Mouse (Mus musculus) pancreas, adult 10 weeks (tissue): ENCODE measurements around the gene Txndc17. TPM values are rescaled to one million over a fixed set of nuclear protein-coding genes. Genes with fewer than 3 reads are reported as not detected.

Source experiments
- polyA plus RNA-seq: library from polyadenylated mRNA; stranded (reverse); fragments of 350-450 nt; fragmentation: Illumina TruSeq; extraction: RNeasy Lipid Tissue Mini Kit (QIAGEN cat#74804); gene quantifications from one replicate; pipeline ENCODE4 v1.2.3, GENCODE M21; 2015; ENCODE audit warnings: low read depth, low replicate concordance; ENCODE audit not compliant: insufficient read depth

Txndc17 gene
- 45.2 TPM for polyA plus RNA-seq

DNA sequence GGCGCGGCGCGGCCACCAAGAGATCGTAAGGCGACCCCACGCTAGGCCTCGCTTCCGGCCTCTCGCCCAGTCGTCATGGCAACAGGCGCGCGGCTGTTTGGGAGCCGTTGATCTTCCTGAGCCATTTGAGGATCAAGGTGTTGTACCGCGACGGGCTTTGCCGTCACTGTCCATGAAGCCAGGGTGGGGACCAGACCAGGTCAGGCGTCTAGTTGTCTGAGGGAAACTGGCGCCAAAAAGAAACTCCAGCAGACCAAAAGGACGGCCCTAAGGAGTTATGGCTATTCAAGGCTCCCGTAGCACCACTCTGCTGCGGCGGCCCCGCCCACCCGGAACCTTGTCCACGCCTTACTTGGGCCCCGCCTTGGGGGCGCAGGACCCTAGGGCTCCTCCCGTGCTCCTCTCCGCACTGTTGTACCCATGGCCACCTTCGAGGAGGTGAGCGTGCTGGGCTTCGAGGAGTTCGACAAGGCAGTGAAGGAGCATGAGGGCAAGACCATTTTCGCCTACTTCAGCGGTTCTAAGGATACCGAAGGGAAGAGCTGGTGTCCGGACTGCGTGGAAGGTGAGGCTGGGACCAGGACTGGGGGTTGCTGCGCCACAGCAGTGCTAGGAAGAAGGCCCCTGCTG, at the start of gene Txndc17, which contains the start of gene 4933427D14Rik:
Gene Txndc17 (plus strand): TSS at position 344 of the 630 bp plus-strand sequence.
Gene 4933427D14Rik (minus strand): TSS at position 256 of the 630 bp plus-strand sequence.

DNA sequence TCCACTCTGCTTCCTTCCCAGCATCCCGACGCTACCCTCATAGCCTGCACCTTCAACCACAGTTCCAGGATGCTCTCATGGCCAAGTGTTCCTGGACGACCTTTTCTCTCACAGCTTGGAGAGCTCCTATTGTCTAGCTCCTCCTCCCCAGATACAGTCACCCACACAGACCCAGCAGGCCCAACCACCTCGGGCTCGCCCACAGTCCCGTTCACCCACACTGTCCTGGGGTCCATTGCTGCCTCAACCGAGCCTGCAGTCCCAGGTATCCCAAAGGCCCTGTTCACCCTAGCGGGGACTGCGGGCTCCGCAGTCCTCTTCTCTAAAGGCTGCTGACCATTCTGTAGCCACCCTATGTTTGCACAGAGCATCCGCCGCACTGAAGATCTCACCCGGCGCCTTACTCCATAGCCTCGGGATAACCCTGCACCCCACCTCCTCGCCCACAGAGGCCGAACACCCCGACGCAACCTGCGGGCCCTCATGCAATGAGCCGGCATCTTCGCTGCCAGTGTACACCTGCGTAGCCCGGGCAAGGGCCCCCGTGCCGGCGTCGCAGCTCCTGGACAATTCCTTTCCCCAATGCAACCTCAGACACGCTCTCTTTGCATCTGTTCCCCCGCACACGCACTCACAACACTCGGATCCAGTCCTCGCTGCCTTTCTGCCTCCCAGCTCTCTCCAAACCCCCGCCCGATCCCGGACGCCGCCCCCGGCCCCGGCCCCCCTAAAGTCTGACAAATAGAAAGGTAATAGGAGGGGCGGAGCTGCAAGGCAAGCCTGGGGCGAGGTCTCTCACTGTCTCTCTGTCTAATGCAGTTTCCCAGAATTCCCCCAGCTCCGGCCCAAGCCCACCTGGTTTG, 775 bp upstream of the Txndc17 start, which contains the start of gene Gm43951:
Gene Gm43951 (minus strand): TSS at position 500 of the 863 bp plus-strand sequence.

DNA sequence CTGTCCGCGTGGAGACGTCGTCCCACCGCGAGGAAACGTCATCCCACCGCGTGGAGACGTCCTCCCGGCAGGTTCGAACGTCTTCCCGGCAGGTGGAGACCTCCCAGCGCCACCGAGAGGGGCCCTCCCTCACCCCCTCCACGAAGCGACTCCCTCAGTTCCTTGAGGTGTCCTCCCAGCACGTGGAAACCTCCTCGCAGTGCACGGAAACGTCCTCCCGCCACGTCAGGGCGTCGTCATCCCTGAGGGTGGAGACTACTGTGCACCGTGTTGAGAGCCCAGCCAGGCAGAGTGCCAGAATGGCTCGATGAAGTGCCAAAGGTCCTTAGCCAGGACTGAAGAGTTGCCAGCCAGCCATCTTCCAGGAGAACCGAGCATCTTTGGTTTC, 8.1 kb downstream of the Txndc17 start, which contains the start of gene Med31:
Gene Med31 (minus strand): TSS at position 183 of the 388 bp plus-strand sequence.

Other genes starting within 250 kb of the Txndc17 start
- not detected for gene Aipl1, start 170.0 kb upstream of the Txndc17 start, polyA plus RNA-seq
- not detected for gene Pimreg, start 165.5 kb upstream of the Txndc17 start, polyA plus RNA-seq
- gene Pitpnm3, start 71.8 kb upstream of the Txndc17 start, polyA plus RNA-seq: 3.7 TPM
- gene Gm43951, start 707 bp upstream of the Txndc17 start, polyA plus RNA-seq: not detected
- gene 4933427D14Rik, start 88 bp upstream of the Txndc17 start, polyA plus RNA-seq: 3.9 TPM
- gene Med31, start 8.0 kb downstream of the Txndc17 start, polyA plus RNA-seq: 3.6 TPM
- gene Slc13a5, start 59.7 kb downstream of the Txndc17 start, polyA plus RNA-seq: not detected
- 8.9 TPM for gene Xaf1, start 94.1 kb downstream of the Txndc17 start, polyA plus RNA-seq
- not detected for gene Fbxo39, start 106.9 kb downstream of the Txndc17 start, polyA plus RNA-seq
- not detected for gene Tekt1, start 154.9 kb downstream of the Txndc17 start, polyA plus RNA-seq
- 3.6 TPM for gene Smtnl2, start 204.2 kb downstream of the Txndc17 start, polyA plus RNA-seq
- 0.61 TPM for gene Ggt6, start 228.0 kb downstream of the Txndc17 start, polyA plus RNA-seq
- 21.5 TPM for gene Mybbp1a, start 233.8 kb downstream of the Txndc17 start, polyA plus RNA-seq